Mouse (Mus musculus) MEL (cell line): ENCODE measurements around the gene Per2. TPM values are rescaled to one million over a fixed set of nuclear protein-coding genes. Genes with fewer than 3 reads are reported as not detected.

Source experiments
- DNase-seq: peaks from one replicate; pipeline ENCODE4 v3.0.0; 2011; ENCODE audit warnings: low read depth, low spot score
- H3K27ac ChIP-seq: 2 replicates; pipeline ENCODE4 v1.5.1; 2012; ENCODE audit warnings: low read depth, mild to moderate bottlenecking, control low read depth, low read length, moderate library complexity; ENCODE audit not compliant: control insufficient read depth
- H3K27me3 ChIP-seq, 2 experiments: fragments of 150-350 bp in 1 of 2; sonication (generic) in 1 of 2; 2 replicates each; pipeline ENCODE4 v1.6.1; 2012; ENCODE audit warnings: low read length in 2 of 2, mild to moderate bottlenecking in 2 of 2, improper control_type of control experiment in 1 of 2, moderate library complexity in 1 of 2; ENCODE audit not compliant: insufficient read depth in 2 of 2, control insufficient read depth in 1 of 2
- H3K36me3 ChIP-seq, 2 experiments: 2 replicates each; pipeline ENCODE4 v1.6.1; 2012 to 2014; ENCODE audit warnings: low read length in 2 of 2, improper control_type of control experiment in 1 of 2, inconsistent platforms in 1 of 2, mild to moderate bottlenecking in 1 of 2; ENCODE audit not compliant: insufficient read depth in 2 of 2, control insufficient read depth in 1 of 2
- H3K4me1 ChIP-seq, 2 experiments: fragments of 150-350 bp in 1 of 2; sonication (generic) in 1 of 2; 2 replicates each; pipeline ENCODE4 v1.6.1; 2012; ENCODE audit warnings: low read length in 2 of 2, improper control_type of control experiment in 1 of 2, mild to moderate bottlenecking in 1 of 2; ENCODE audit not compliant: insufficient read depth in 2 of 2, control insufficient read depth in 1 of 2
- H3K4me3 ChIP-seq, 2 experiments: fragments of 150-350 bp in 1 of 2; sonication (generic) in 1 of 2; 2 replicates each; pipeline ENCODE4 v1.5.1; 2012; ENCODE audit warnings: low read depth in 2 of 2, low read length in 2 of 2, mild to moderate bottlenecking in 2 of 2, moderate library complexity in 2 of 2, control low read depth in 1 of 2, improper control_type of control experiment in 1 of 2; ENCODE audit not compliant: control insufficient read depth in 1 of 2, insufficient read depth in 1 of 2
- H3K79me2 ChIP-seq: 2 replicates; pipeline ENCODE4 v1.6.1; 2012; ENCODE audit warnings: mild to moderate bottlenecking, low read length, moderate library complexity; ENCODE audit not compliant: control insufficient read depth, poor library complexity, insufficient read depth
- H3K9ac ChIP-seq: 2 replicates; pipeline ENCODE4 v1.6.1; 2012; ENCODE audit warnings: low read depth, mild to moderate bottlenecking, control low read depth, low read length, moderate library complexity; ENCODE audit not compliant: control insufficient read depth, poor library complexity, severe bottlenecking
- H3K9me3 ChIP-seq: fragments of 150-350 bp; sonication (generic); replicated peaks from 2 replicates; pipeline ENCODE4 v1.6.1; 2012; ENCODE audit warnings: mild to moderate bottlenecking, low read length, improper control_type of control experiment, moderate library complexity; ENCODE audit not compliant: insufficient read depth
- BHLHE40 ChIP-seq: IDR thresholded peaks from 2 replicates; pipeline ENCODE4 v1.6.1; 2012; ENCODE audit warnings: low read depth, mild to moderate bottlenecking, inconsistent platforms, low read length, improper control_type of control experiment, borderline replicate concordance
- ELF1 ChIP-seq: IDR thresholded peaks from 2 replicates; pipeline ENCODE4 v1.6.1; 2014; ENCODE audit warnings: low read depth, mild to moderate bottlenecking, inconsistent platforms, low read length, improper control_type of control experiment, moderate library complexity
- ETS1 ChIP-seq: IDR thresholded peaks from 2 replicates; pipeline ENCODE4 v1.6.1; 2012; ENCODE audit warnings: low read depth, mild to moderate bottlenecking, inconsistent platforms, low read length, improper control_type of control experiment, moderate library complexity
- GATA1 ChIP-seq: IDR thresholded peaks from 2 replicates; pipeline ENCODE4 v1.6.1; 2011; ENCODE audit warnings: low read depth, low read length, improper control_type of control experiment
- JUND ChIP-seq: IDR thresholded peaks from 2 replicates; pipeline ENCODE4 v1.6.1; 2011; ENCODE audit warnings: low read depth, mild to moderate bottlenecking, improper control_type of control experiment, low read length
- KAT2A ChIP-seq: conservative IDR thresholded peaks from 2 replicates; pipeline ENCODE4 v1.6.1; 2012; ENCODE audit warnings: low read depth, low read length, improper control_type of control experiment, inconsistent platforms
- MAFK ChIP-seq: IDR thresholded peaks from 2 replicates; pipeline ENCODE4 v1.6.1; 2011; ENCODE audit warnings: low read depth, mild to moderate bottlenecking, low read length, improper control_type of control experiment, borderline replicate concordance
- MAX ChIP-seq: IDR thresholded peaks from 2 replicates; pipeline ENCODE4 v1.6.1; 2011; ENCODE audit warnings: low read length, improper control_type of control experiment
- MAZ ChIP-seq: IDR thresholded peaks from 2 replicates; pipeline ENCODE4 v1.6.1; 2012; ENCODE audit warnings: low read depth, mild to moderate bottlenecking, inconsistent platforms, low read length, improper control_type of control experiment
- MXI1 ChIP-seq: IDR thresholded peaks from 2 replicates; pipeline ENCODE4 v1.6.1; 2011; ENCODE audit warnings: mild to moderate bottlenecking, low read depth, low read length, improper control_type of control experiment
- MYC ChIP-seq: IDR thresholded peaks from 2 replicates; pipeline ENCODE4 v1.6.1; 2011; ENCODE audit warnings: low read depth, mild to moderate bottlenecking, low read length, improper control_type of control experiment, moderate library complexity
- NRF1 ChIP-seq: IDR thresholded peaks from 2 replicates; pipeline ENCODE4 v1.6.1; 2014; ENCODE audit warnings: low read depth, mild to moderate bottlenecking, inconsistent platforms, low read length, improper control_type of control experiment, moderate library complexity; ENCODE audit not compliant: poor library complexity, insufficient read depth, severe bottlenecking
- POLR2AphosphoS2 ChIP-seq: IDR thresholded peaks from 2 replicates; pipeline ENCODE4 v1.6.1; 2011; ENCODE audit warnings: low read length, improper control_type of control experiment
- RCOR1 ChIP-seq: IDR thresholded peaks from 2 replicates; pipeline ENCODE4 v1.6.1; 2012; ENCODE audit warnings: low read depth, mild to moderate bottlenecking, inconsistent platforms, low read length, improper control_type of control experiment
- SMC3 ChIP-seq: IDR thresholded peaks from 2 replicates; pipeline ENCODE4 v1.6.1; 2011; ENCODE audit warnings: low read depth, low read length, improper control_type of control experiment
- USF2 ChIP-seq, 2 experiments: IDR thresholded peaks; 2 replicates each; pipeline ENCODE4 v1.6.1; 2011 to 2012; ENCODE audit warnings: improper control_type of control experiment in 2 of 2, low read length in 2 of 2, borderline replicate concordance in 1 of 2, inconsistent platforms in 1 of 2, low read depth in 1 of 2, mild to moderate bottlenecking in 1 of 2; ENCODE audit not compliant: insufficient read depth in 1 of 2
- ZMIZ1 ChIP-seq: IDR thresholded peaks from 2 replicates; pipeline ENCODE4 v1.6.1; 2012; ENCODE audit warnings: low read depth, mild to moderate bottlenecking, inconsistent platforms, low read length, improper control_type of control experiment, moderate library complexity
- ZNF384 ChIP-seq: IDR thresholded peaks from 2 replicates; pipeline ENCODE4 v1.6.1; 2012; ENCODE audit warnings: low read depth, mild to moderate bottlenecking, inconsistent platforms, low read length, improper control_type of control experiment
- polyA plus RNA-seq, 2 experiments: library from polyadenylated mRNA; stranded (reverse) in 1 of 2; unstranded in 1 of 2; fragments of >175 nt in 1 of 2; fragments of >200 nt in 1 of 2; gene quantifications; 2 replicates each; pipeline versions ENCODE4 v1.2.1 to v1.2.4; 2012; ENCODE audit warnings: low replicate concordance in 2 of 2, low read depth in 1 of 2; ENCODE audit not compliant: insufficient read length in 2 of 2, insufficient read depth in 1 of 2, missing spikeins in 1 of 2
- total RNA-seq: library from RNA; depleted of rRNA; stranded (reverse); fragments of 300-350 nt; gene quantifications from 2 replicates; pipeline ENCODE4 v1.2.3, GENCODE M21; 2012

The Per2 gene
- total and polyA plus RNA-seq, 3 experiments = 4.3 to 8.3 TPM; not detected in 1

- Histone ChIP-seq H3K27me3 (no peaks in the 10 kb centered on the region), H3K36me3 (no peaks in the 10 kb centered on the region; a peak in 1 of 4 replicates), H3K4me1 (no peaks in the 10 kb centered on the region), H3K79me2 (no peaks in the 10 kb centered on the region), H3K9me3 (no peaks in the 10 kb centered on the region), H3K27ac (no peak overlapping the region), H3K9ac (no peak overlapping the region), H3K4me3 (no peak overlapping the region)
- TF ChIP-seq RCOR1 (no peak), MAFK (no peak), BHLHE40 (no peak), NRF1 (no peak), ZMIZ1 (no peak), ELF1 (no peak), POLR2AphosphoS2 (no peak), JUND (no peak)
- no peak for DNase-seq
Observed at GRCm38 (mm10) chr1:91419862-91420600, 39.1 kb downstream of the Per2 start.

GRCm38 (mm10) chr1:91417991-91418390 is 41.1 kb downstream of the Per2 start:
- Histone ChIP-seq H3K9me3 (no peaks in the 10 kb centered on the region), H3K4me3 (no peak overlapping the region), H3K79me2 (no peaks in the 10 kb centered on the region; the same call in 1 of the 2 replicates), H3K27ac (no peak overlapping the region), H3K9ac (no peak overlapping the region), H3K36me3 (no peaks in the 10 kb centered on the region), H3K4me1 (no peaks in the 10 kb centered on the region; a peak in 1 of 4 replicates), H3K27me3 (no peaks in the 10 kb centered on the region)
- no peak for TF ChIP-seq MAX
- no peak for TF ChIP-seq MAZ
- DNase-seq = no peak

GRCm38 (mm10) chr1:91415311-91415710 is 43.8 kb downstream of the Per2 start:
- no peaks in the 10 kb centered on the region for H3K9me3 ChIP-seq
- no peak overlapping the region for H3K9ac ChIP-seq
- H3K4me3 ChIP-seq = no peak overlapping the region
- TF ChIP-seq MAX (no peak), MXI1 (no peak), ELF1 (no peak), MYC (no peak), SMC3 (no peak), ETS1 (no peak), KAT2A (no peak), ZNF384 (no peak), USF2 (IDR thresholded peaks at IDR 0.05; ENCODE audit: borderline replicate concordance in 1 of 2, insufficient read depth in 1 of 2, low read depth in 1 of 2, low read length in 2 of 2) (no peak), GATA1 (no peak), ZMIZ1 (no peak), JUND (no peak)
- H3K4me1 ChIP-seq = peaks cover 0 to 4% of the 10 kb centered on the region in 2 experiments; a peak in 2 of 4 replicates
- no peaks in the 10 kb centered on the region for H3K36me3 ChIP-seq
- H3K79me2 ChIP-seq = peaks cover 3% of the 10 kb centered on the region
- H3K27me3 ChIP-seq = no peaks in the 10 kb centered on the region
- DNase-seq = no peak
- H3K27ac ChIP-seq = no peak overlapping the region
